Mouse (Mus musculus) midbrain, embryonic 13.5 days (tissue): Measurements from ENCODE around the gene 9530068E07Rik. TPM values are rescaled to one million over a fixed set of nuclear protein-coding genes. Genes with fewer than 3 reads are reported as not detected.

Experiments
- ATAC-seq: fragments of 200-750 bp; cut with Nextera tagmentation; 2 replicates; pipeline ENCODE4 v1.8.0; 2017; ENCODE audit warnings: mild to moderate bottlenecking, moderate TSS enrichment, moderate library complexity
- H3K27ac ChIP-seq: fragments of 300-500 bp; sonication (generic); 2 replicates; pipeline ENCODE4 v1.5.1; 2015; ENCODE audit warnings: inconsistent platforms, mild to moderate bottlenecking, moderate library complexity
- H3K27me3 ChIP-seq: fragments of 300-500 bp; sonication (generic); 2 replicates; pipeline ENCODE4 v1.6.1; 2015; ENCODE audit warnings: mild to moderate bottlenecking, inconsistent platforms
- H3K36me3 ChIP-seq: fragments of 300-500 bp; sonication (generic); 2 replicates; pipeline ENCODE4 v1.6.1; 2015; ENCODE audit warnings: mild to moderate bottlenecking, inconsistent platforms
- H3K4me1 ChIP-seq: fragments of 300-500 bp; sonication (generic); replicated peaks from 2 replicates; pipeline ENCODE4 v1.6.1; 2015; ENCODE audit warnings: inconsistent platforms
- H3K4me2 ChIP-seq: fragments of 300-500 bp; sonication (generic); replicated peaks from 2 replicates; pipeline ENCODE4 v1.6.1; 2015; ENCODE audit warnings: moderate library complexity, mild to moderate bottlenecking, inconsistent platforms
- H3K4me3 ChIP-seq: fragments of 300-500 bp; sonication (generic); replicated peaks from 2 replicates; pipeline ENCODE4 v1.5.1; 2015; ENCODE audit warnings: mild to moderate bottlenecking, inconsistent platforms
- H3K9ac ChIP-seq: fragments of 300-500 bp; sonication (generic); replicated peaks from 2 replicates; pipeline ENCODE4 v1.6.1; 2015; ENCODE audit warnings: mild to moderate bottlenecking, inconsistent platforms
- H3K9me3 ChIP-seq: fragments of 300-500 bp; sonication (generic); 2 replicates; pipeline ENCODE4 v1.6.1; 2016; ENCODE audit warnings: mild to moderate bottlenecking, inconsistent platforms
- WGBS: fragments of 180-500 bp; shearing (Covaris S2); methylation state at CpG from one replicate; pipeline ENCODE4 v1.1.7; 2015; 5-methylcytosine and 5-hydroxymethylcytosine counted together
- polyA plus RNA-seq: library from polyadenylated mRNA; unstranded; fragments of >200 nt; fragmentation: Nextera tagmentation; extraction: Ambion mirVana; gene quantifications from 2 replicates; pipeline ENCODE4 v1.2.1, GENCODE M21; 2015

9530068E07Rik gene
- polyA plus RNA-seq, 1 experiment from 2014 or later, result 131 TPM

- H3K9me3 ChIP-seq, result no peaks in the 10 kb centered on the region
- ATAC-seq, result peak; percentile 96
Observed at GRCm38 (mm10) chr11:52360471-52361277, 35.6 kb upstream of the 9530068E07Rik start, which contains the start of gene Vdac1. Vdac1 (plus strand) TSS chr11:52360860.

DNA sequence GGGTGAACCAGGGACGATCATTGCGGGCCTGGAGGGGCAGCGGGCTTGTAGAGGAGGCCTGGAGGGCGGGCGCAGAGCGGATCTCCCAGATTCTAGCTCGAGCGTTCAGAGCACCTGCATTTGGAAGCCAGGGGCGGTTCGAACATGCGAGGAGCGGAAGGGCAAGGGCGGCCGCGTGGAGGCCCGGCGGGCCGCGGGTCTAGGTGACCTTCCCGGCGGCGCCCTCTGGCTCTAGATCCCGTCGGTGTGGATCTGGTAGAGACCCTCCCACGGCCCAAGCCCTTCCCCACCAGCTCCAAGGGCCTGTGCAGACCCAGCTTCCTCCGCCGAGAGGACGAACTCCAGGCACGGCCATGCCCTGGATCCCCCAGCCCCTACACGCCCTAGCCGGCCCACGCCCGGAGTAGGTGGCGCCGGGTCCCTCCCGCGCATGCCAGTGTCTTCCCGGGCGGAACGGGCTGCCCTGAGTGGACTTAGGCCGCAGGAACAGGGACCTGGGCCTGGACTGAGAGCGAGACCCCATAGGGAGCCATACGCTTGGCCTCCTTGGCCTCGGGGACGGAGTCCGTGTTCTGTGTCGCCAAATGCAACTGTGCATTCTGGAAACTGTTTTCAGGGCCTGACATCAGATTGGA lies 34.8 kb upstream of the 9530068E07Rik start:
- under 1% methylated on average over 47 of the region's 47 CpGs for WGBS

More at GRCm38 (mm10) chr11:52360471-52361277, 35.6 kb upstream of the 9530068E07Rik start, which contains the start of gene Vdac1:
- Histone ChIP-seq H3K27me3 (0 out of 2 replicates have a peak, but pooled peaks cover 5% of the 10 kb centered on the region), H3K36me3 (no peaks in the 10 kb centered on the region), H3K4me2 (peak within 1 kb of the TSS; percentile 98), H3K27ac (peak within 1 kb of the TSS; percentile 92), H3K4me3 (peak within 1 kb of the TSS; percentile 96), H3K9ac (peak within 1 kb of the TSS; percentile 96), H3K4me1 (peaks cover 45% of the 10 kb centered on the region)
- under 1% methylated on average over 83 of the region's 84 CpGs for WGBS

GRCm38 (mm10) chr11:52364376-52364775 lies 31.9 kb upstream of the 9530068E07Rik start:
- Histone ChIP-seq H3K36me3 (no peaks in the 10 kb centered on the region), H3K4me3 (no peak overlapping the region), H3K4me2 (no peak overlapping the region), H3K27ac (no peak overlapping the region), H3K9me3 (no peaks in the 10 kb centered on the region), H3K27me3 (no peaks in the 10 kb centered on the region), H3K9ac (no peak overlapping the region), H3K4me1 (peaks cover 53% of the 10 kb centered on the region)
- 82% methylated on average over 2 of the region's 2 CpGs for WGBS
- no peak for ATAC-seq

More for the DNA sequence above, 34.8 kb upstream of the 9530068E07Rik start:
- no peaks in the 10 kb centered on the region for H3K36me3 ChIP-seq
- peaks cover 45% of the 10 kb centered on the region for H3K4me1 ChIP-seq
- H3K4me3 ChIP-seq, result peak overlapping the region; percentile 96
- peak overlapping the region; percentile 96 for H3K9ac ChIP-seq
- no peaks in the 10 kb centered on the region for H3K9me3 ChIP-seq
- H3K27ac ChIP-seq, result peak overlapping the region; percentile 92
- H3K4me2 ChIP-seq, result peak overlapping the region; percentile 98
- peak; percentile 57 for ATAC-seq
- 0 out of 2 replicates have a peak, but pooled peaks cover 5% of the 10 kb centered on the region for H3K27me3 ChIP-seq

DNA sequence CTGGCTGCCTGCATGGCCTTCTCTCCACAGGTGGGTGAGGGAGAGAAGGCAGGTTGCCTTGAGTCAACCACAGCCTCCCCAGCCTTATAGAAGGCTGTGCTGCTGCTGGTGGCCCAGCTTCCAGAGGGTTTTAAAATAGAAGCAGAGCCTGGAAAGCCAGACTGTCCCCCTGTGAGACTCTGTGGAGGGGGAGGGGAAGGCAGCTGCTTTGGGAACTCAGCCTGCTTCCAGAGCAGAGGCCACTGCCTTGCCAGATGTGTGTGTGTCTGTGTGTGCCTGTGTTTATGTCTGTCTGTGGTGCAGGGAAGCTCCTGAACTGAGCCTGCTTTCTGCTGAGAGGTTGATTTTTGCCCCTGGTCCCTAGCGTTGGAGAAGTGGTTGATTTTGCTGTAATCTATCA lies 31.1 kb upstream of the 9530068E07Rik start:
- no peaks in the 10 kb centered on the region for H3K36me3 ChIP-seq
- H3K4me2 ChIP-seq, result no peak overlapping the region
- ATAC-seq, result no peak
- H3K9me3 ChIP-seq, result no peaks in the 10 kb centered on the region
- H3K27ac ChIP-seq, result peak overlapping the region; percentile 14; the same call in 1 of the 2 replicates
- H3K27me3 ChIP-seq, result no peaks in the 10 kb centered on the region
- H3K4me1 ChIP-seq, result peaks cover 49% of the 10 kb centered on the region
- 86% methylated on average over 1 of the region's 1 CpGs for WGBS
- H3K9ac ChIP-seq, result no peak overlapping the region
- H3K4me3 ChIP-seq, result no peak overlapping the region

DNA sequence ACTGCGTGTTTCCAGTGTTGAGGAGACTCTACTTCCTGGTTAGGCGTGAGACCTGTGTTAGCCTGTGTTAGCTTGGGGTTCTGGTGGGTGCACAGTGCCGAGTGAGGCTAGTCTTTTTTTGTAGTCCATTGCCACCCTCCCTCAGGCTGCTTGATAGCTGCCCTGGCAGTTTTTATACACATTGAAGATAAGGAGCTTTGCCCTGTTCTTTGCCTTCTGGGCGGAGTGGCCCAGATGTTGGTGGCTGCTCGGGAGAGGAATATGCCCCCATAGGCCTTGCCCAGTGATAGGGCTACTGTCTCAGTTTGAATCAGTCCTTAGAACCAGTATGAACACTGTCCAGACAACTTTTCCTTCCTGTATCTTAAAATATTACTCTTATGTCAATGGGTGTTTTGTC lies 29.9 kb upstream of the 9530068E07Rik start:
- H3K27ac ChIP-seq, result no peak overlapping the region
- ATAC-seq, result no peak
- no peaks in the 10 kb centered on the region for H3K9me3 ChIP-seq
- 93% methylated on average over 5 of the region's 5 CpGs for whole genome bisulfite sequencing
- H3K4me1 ChIP-seq, result peaks cover 57% of the 10 kb centered on the region
- no peak overlapping the region for H3K4me2 ChIP-seq
- no peak overlapping the region for H3K4me3 ChIP-seq
- H3K9ac ChIP-seq, result no peak overlapping the region
- H3K27me3 ChIP-seq, result no peaks in the 10 kb centered on the region
- H3K36me3 ChIP-seq, result no peaks in the 10 kb centered on the region

GRCm38 (mm10) chr11:52368176-52368985 lies 27.8 kb upstream of the 9530068E07Rik start:
- Histone ChIP-seq H3K36me3 (no peaks in the 10 kb centered on the region), H3K4me3 (no peak overlapping the region), H3K4me2 (no peak overlapping the region), H3K4me1 (peaks cover 39% of the 10 kb centered on the region), H3K27ac (no peak overlapping the region), H3K27me3 (no peaks in the 10 kb centered on the region), H3K9ac (no peak overlapping the region), H3K9me3 (no peaks in the 10 kb centered on the region)
- ATAC-seq, result no peak
- 84% methylated on average over 10 of the region's 10 CpGs for WGBS

DNA sequence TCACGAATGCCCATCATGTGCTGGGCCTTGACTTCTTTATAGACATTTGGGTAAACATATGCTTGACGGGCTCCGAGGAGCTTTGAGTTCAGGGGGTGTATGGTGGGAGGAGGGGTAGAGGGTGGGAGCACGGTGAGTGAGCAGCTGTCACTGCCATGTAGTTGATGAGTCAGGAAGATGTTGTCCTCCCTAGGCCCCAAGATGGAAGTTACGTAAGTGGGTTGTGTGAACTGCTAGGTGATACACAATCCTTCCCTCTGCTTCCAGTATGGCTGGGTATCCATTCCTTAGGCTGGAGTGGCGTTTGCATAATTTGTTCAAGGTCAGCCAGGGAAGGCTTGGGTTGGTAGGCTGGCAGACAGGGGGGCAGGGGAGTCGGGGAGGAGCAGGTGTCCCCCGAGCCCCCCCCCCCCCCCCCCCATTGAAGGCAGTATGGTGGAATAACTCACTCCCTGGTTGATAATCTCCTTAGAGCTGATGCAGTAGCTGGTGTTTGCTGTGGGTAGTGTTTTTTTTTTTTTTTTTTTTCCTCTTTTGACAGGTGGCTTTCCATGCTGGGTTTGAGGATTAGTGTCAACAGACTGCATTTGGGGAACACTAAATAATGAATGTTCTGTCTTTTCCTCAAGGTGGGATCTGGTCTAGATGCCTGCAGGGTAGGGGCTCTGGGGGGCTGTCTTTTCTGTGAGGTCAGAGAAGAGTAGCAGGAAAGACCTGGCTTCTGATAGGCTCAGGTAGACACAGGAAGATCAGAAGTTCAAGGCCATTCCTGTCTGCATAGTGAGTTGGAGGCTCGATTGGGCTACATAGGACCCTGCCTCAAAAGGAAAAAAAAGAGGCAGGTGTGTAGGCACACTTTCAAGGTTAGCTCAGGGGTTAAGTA lies 26.7 kb upstream of the 9530068E07Rik start:
- Histone ChIP-seq H3K9me3 (no peaks in the 10 kb centered on the region), H3K9ac (no peak overlapping the region), H3K4me1 (peaks cover 28% of the 10 kb centered on the region), H3K36me3 (no peaks in the 10 kb centered on the region; the same call in 1 of the 2 replicates), H3K4me2 (no peak overlapping the region), H3K27ac (no peak overlapping the region), H3K27me3 (no peaks in the 10 kb centered on the region), H3K4me3 (no peak overlapping the region)
- no peak for ATAC-seq
- 79% methylated on average over 9 of the region's 9 CpGs for WGBS

- H3K27ac ChIP-seq, result peak overlapping the region; percentile 35; the same call in 1 of the 2 replicates
- H3K4me1 ChIP-seq, result peaks cover 22% of the 10 kb centered on the region
- no peak overlapping the region for H3K4me2 ChIP-seq
- no peaks in the 10 kb centered on the region for H3K9me3 ChIP-seq
- H3K36me3 ChIP-seq, result peaks cover 4% of the 10 kb centered on the region
- no peaks in the 10 kb centered on the region for H3K27me3 ChIP-seq
- H3K9ac ChIP-seq, result no peak overlapping the region
- 100% methylated on average over 2 of the region's 2 CpGs for WGBS
- H3K4me3 ChIP-seq, result no peak overlapping the region
- no peak for ATAC-seq
Observed at GRCm38 (mm10) chr11:52370135-52370452, 26.1 kb upstream of the 9530068E07Rik start.

DNA sequence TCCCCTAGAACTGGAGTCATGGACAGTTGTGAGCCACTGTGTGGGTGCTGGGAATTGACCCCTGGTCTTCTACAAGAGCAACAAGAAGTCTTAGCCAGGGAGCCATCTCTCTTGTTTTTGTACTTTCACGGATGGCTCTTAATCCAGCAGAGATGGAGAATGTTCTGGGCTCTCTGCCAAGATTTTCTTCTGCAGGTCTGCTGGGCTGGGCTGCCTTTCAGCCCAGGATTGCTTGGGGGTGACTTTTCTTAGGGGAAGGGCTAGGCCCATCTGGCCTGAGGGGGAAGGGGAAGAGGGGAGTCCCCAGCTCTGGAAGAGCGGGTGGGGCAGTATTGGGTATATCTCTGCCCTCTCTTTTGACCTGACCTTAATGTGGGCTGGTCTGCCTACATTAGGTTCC lies 25.7 kb upstream of the 9530068E07Rik start:
- ATAC-seq, result peak; percentile 11; the same call in 1 of the 2 replicates
- Histone ChIP-seq H3K27me3 (no peaks in the 10 kb centered on the region), H3K4me1 (peaks cover 20% of the 10 kb centered on the region), H3K36me3 (peaks cover 8% of the 10 kb centered on the region), H3K9ac (no peak overlapping the region), H3K4me3 (no peak overlapping the region), H3K27ac (peak overlapping the region; percentile 35; the same call in 1 of the 2 replicates), H3K4me2 (no peak overlapping the region), H3K9me3 (no peaks in the 10 kb centered on the region)
- 48% methylated on average over 2 of the region's 2 CpGs for WGBS

DNA sequence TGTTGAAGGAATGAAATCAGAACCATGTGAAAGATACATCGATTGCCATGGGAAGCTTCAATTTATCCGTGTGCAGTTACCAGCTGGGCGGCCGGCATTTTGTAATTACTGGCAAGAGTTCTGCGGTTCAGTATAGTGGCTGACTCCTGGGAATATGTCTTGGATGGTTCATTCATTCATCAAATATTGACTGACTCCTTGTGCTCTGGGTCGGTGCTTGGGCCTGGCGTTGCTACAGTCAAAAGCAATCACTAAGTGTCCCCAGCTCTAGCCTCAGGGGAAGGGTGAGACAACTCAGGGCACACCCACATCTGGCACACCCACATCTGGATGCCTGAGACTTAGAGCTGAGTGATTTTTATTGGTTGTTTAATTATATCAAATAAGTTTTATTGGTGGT lies 22.4 kb upstream of the 9530068E07Rik start:
- Histone ChIP-seq H3K27me3 (no peaks in the 10 kb centered on the region), H3K9ac (no peak overlapping the region), H3K27ac (no peak overlapping the region), H3K4me1 (peaks cover 18% of the 10 kb centered on the region), H3K4me2 (no peak overlapping the region), H3K4me3 (no peak overlapping the region), H3K36me3 (peaks cover 38% of the 10 kb centered on the region), H3K9me3 (no peaks in the 10 kb centered on the region)
- 78% methylated on average over 7 of the region's 7 CpGs for WGBS
- no peak for ATAC-seq

DNA sequence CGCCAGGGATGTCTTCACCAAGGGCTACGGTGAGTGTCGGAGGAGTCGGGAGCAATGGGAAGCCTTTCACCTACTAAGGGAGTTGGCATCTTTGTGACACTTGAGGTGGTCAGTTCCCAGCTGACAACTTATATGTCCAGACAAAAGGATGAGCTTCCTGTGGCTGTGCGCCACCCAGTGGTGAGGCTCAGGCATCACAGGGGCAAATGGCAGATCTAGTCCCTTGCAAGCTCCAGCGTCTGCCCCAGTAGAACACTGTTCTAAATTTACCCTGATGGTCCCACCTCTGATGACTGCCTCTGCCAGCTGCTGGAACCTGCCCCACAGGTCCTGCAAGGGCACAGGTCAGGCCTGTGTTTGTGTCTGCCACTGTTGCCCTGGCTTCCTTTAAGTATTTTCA lies 21.9 kb upstream of the 9530068E07Rik start:
- Histone ChIP-seq H3K27me3 (no peaks in the 10 kb centered on the region), H3K4me2 (no peak overlapping the region), H3K9me3 (no peaks in the 10 kb centered on the region), H3K27ac (no peak overlapping the region), H3K4me1 (peaks cover 13% of the 10 kb centered on the region), H3K36me3 (peaks cover 42% of the 10 kb centered on the region), H3K9ac (no peak overlapping the region), H3K4me3 (no peak overlapping the region)
- ATAC-seq, result no peak
- 65% methylated on average over 6 of the region's 6 CpGs for WGBS
